Mouse (Mus musculus): ENCODE measurements around the gene Tsfm. TPM values are rescaled to one million over a fixed set of nuclear protein-coding genes. Genes with fewer than 3 reads are reported as not detected.
"Not testable (repeated sequence)": the region's sequence is repeated elsewhere in the genome, so short reads cannot be mapped to it uniquely, and the experiment has no call there.

Gene Tsfm
- polyA plus RNA-seq, 1 experiment from 2014 or later, result 65.7 TPM

DNA sequence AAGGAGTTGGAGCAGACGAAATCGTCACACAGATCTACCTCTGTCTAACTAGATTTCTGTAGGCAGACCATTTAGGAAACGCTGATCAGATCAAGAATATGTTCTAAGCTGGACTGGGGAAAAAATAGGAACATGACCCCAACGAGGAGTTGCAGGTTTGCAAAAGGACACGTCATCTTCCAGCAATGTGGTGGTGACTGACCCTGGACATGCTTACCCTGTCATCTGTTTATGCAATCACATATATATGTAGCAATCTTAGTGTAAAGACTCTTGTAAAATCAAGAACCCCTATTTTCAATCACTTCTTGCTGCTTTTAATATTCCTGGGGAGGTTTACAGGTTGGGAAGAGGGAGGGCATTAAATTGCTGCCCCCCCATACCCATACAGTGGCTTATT is 31.9 kb upstream of the Tsfm start:
- Histone ChIP-seq H3K4me1 (replicated peaks) (peaks cover 73% of the 10 kb centered on the region), H3K36me3 (peaks cover 31% of the 10 kb centered on the region), H3K4me2 (peak overlapping the region; percentile 95), H3K27me3 (peaks cover 53% of the 10 kb centered on the region), H3K4me3 (replicated peaks) (0 out of 2 replicates have a peak overlapping the region, but pooled peaks have one; percentile 80), H3K9ac (no peak overlapping the region), H3K9me3 (replicated peaks) (no peaks in the 10 kb centered on the region), H3K27ac (no peak overlapping the region)
- ATAC-seq (ENCODE audit: low read depth), result no peak
- WGBS (ENCODE audit: insufficient replicate concordance), result 58% methylated on average over 5 of the region's 5 CpGs
- no peak for DNase-seq

DNA sequence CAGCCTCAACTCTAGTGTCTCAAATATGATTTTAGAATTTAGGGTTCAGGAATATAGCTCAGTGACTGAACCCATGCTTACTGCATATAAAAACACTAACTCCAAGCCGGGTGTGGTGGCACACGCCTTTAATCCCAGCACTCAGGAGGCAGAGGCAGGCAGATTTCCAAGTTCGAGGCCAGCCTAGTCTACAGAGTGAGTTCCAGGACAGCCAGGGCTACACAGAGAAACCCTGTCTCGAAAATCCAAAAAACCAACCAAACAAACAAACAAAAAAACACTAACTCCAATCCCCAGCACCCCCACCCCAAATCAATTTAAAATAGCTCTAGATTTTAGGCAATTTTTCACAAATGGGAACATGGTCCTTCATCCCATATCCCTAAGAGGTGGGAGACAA is 31.5 kb upstream of the Tsfm start:
- H3K36me3 ChIP-seq, result peaks cover 27% of the 10 kb centered on the region
- ATAC-seq (ENCODE audit: low read depth); DNase-seq; H3K4me3 ChIP-seq (replicated peaks); H3K9me3 ChIP-seq (replicated peaks); H3K27ac ChIP-seq; H3K4me2 ChIP-seq; H3K9ac ChIP-seq: not testable (repeated sequence)
- peaks cover 57% of the 10 kb centered on the region for H3K27me3 ChIP-seq
- peaks cover 69% of the 10 kb centered on the region for H3K4me1 ChIP-seq (replicated peaks)
- 67% methylated on average over 4 of the region's 4 CpGs for WGBS (ENCODE audit: insufficient replicate concordance)

GRCm38 (mm10) chr10:127061513-127061912 is 30.9 kb upstream of the Tsfm start:
- ATAC-seq (ENCODE audit: low read depth), result no peak
- DNase-seq, result no peak
- no peak overlapping the region for H3K4me3 ChIP-seq (replicated peaks)
- H3K27me3 ChIP-seq, result peaks cover 62% of the 10 kb centered on the region
- H3K9ac ChIP-seq, result no peak overlapping the region
- 64% methylated on average over 2 of the region's 2 CpGs for WGBS (ENCODE audit: insufficient replicate concordance)
- H3K9me3 ChIP-seq (replicated peaks), result no peaks in the 10 kb centered on the region
- H3K36me3 ChIP-seq, result peaks cover 21% of the 10 kb centered on the region
- no peak overlapping the region for H3K27ac ChIP-seq
- no peak overlapping the region for H3K4me2 ChIP-seq
- H3K4me1 ChIP-seq (replicated peaks), result peaks cover 63% of the 10 kb centered on the region

- H3K4me3 ChIP-seq (replicated peaks), result no peak overlapping the region
- peaks cover 66% of the 10 kb centered on the region for H3K27me3 ChIP-seq
- H3K27ac ChIP-seq, result no peak overlapping the region
- H3K9ac ChIP-seq, result no peak overlapping the region
- DNase-seq, result no peak
- H3K9me3 ChIP-seq (replicated peaks), result no peaks in the 10 kb centered on the region
- H3K4me2 ChIP-seq, result no peak overlapping the region
- no peak for ATAC-seq (ENCODE audit: low read depth)
- peaks cover 17% of the 10 kb centered on the region for H3K36me3 ChIP-seq
- H3K4me1 ChIP-seq (replicated peaks), result peaks cover 59% of the 10 kb centered on the region
- WGBS (ENCODE audit: insufficient replicate concordance), result 48% methylated on average over 5 of the region's 5 CpGs
These were observed 30.4 kb upstream of the Tsfm start for GRCm38 (mm10) chr10:127061085-127061484.

GRCm38 (mm10) chr10:127059968-127060916 is 29.6 kb upstream of the Tsfm start, which contains the start of gene March9:
Gene March9, minus strand, starts transcription at chr10:127060184.
- H3K4me3 ChIP-seq (replicated peaks), result peak within 1 kb of the TSS; percentile 67
- H3K27me3 ChIP-seq, result peaks cover 74% of the 10 kb centered on the region
- WGBS (ENCODE audit: insufficient replicate concordance), result 2% methylated on average over 62 of the region's 72 CpGs
- DNase-seq, result peak; percentile 54
- H3K27ac ChIP-seq, result no peak within 1 kb of the TSS
- ATAC-seq (ENCODE audit: low read depth), result peak; percentile 11; the same call in 1 of the 2 replicates
- H3K4me1 ChIP-seq (replicated peaks), result peaks cover 51% of the 10 kb centered on the region
- peaks cover 8% of the 10 kb centered on the region for H3K36me3 ChIP-seq
- peak within 1 kb of the TSS; percentile 89 for H3K4me2 ChIP-seq
- H3K9ac ChIP-seq, result peak within 1 kb of the TSS; percentile 63
- H3K9me3 ChIP-seq (replicated peaks), result no peaks in the 10 kb centered on the region

DNA sequence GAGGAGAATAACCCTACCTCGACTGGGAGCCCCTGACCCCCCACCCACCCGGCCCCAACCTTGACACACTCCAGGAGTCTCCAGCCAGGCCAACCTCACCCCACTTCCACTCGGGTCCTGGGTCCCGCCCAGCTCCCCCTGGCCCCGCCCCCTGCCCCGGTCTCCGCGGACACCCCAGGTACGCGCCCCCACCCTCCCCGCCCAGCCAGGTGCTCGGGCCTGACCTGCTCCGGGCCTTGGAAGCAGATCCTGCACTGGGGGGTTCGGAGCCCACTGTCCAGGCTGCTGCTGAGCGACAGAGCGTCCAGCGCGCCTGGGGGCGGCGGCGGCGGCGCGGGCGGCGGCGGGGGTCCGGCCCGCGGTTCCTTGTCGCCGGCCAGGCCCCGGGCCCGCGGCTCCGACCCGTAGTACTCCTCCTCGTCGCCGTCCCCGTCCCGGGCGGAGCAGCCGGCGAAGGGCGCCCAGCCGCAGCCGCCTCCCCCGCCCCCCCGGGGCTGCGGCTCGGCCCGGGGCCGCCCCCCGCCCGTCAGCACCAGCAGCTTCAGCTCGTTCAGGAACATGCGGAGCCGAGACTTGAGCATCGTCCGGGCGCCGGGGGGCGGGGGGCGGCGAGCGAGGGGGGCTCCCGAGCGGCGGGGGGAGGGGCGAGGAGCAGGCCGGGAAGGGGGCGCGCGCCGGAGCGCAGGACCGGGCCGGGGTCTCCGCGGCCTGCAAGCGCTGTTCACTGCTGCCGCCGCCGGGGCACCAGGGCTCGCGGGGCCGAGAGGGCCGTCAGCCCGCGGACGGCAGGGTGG is 28.7 kb upstream of the Tsfm start:
- WGBS (ENCODE audit: insufficient replicate concordance), result 2% methylated on average over 55 of the region's 92 CpGs
- H3K4me3 ChIP-seq (replicated peaks), result peak overlapping the region; percentile 67
- H3K27me3 ChIP-seq, result peaks cover 83% of the 10 kb centered on the region
- H3K9ac ChIP-seq, result peak overlapping the region; percentile 63
- peaks cover 42% of the 10 kb centered on the region for H3K4me1 ChIP-seq (replicated peaks)
- peak overlapping the region; percentile 89 for H3K4me2 ChIP-seq
- no peaks in the 10 kb centered on the region; the same call in 1 of the 2 replicates for H3K36me3 ChIP-seq
- H3K27ac ChIP-seq, result no peak overlapping the region
- ATAC-seq (ENCODE audit: low read depth), result no peak
- DNase-seq, result no peak
- H3K9me3 ChIP-seq (replicated peaks), result no peaks in the 10 kb centered on the region

- ATAC-seq (ENCODE audit: low read depth) (no peak), DNase-seq (no peak)
- Histone ChIP-seq H3K27ac (no peak overlapping the region), H3K4me2 (peak overlapping the region; percentile 89), H3K36me3 (no peaks in the 10 kb centered on the region), H3K9ac (no peak overlapping the region), H3K4me1 (replicated peaks) (peaks cover 36% of the 10 kb centered on the region), H3K27me3 (peaks cover 90% of the 10 kb centered on the region), H3K9me3 (replicated peaks) (no peaks in the 10 kb centered on the region), H3K4me3 (replicated peaks) (peak overlapping the region; percentile 67)
- WGBS (ENCODE audit: insufficient replicate concordance), result 12% methylated on average over 8 of the region's 8 CpGs
These were observed 28.1 kb upstream of the Tsfm start for GRCm38 (mm10) chr10:127058708-127059107.

- DNase-seq (peak; percentile 64), ATAC-seq (ENCODE audit: low read depth) (no peak)
- Histone ChIP-seq H3K27ac (no peak overlapping the region), H3K9me3 (replicated peaks) (no peaks in the 10 kb centered on the region), H3K4me2 (0 out of 2 replicates have a peak overlapping the region, but pooled peaks have one; percentile 89), H3K27me3 (peaks cover 95% of the 10 kb centered on the region), H3K4me3 (replicated peaks) (0 out of 2 replicates have a peak overlapping the region, but pooled peaks have one; percentile 67), H3K9ac (no peak overlapping the region), H3K4me1 (replicated peaks) (peaks cover 32% of the 10 kb centered on the region), H3K36me3 (no peaks in the 10 kb centered on the region)
- WGBS (ENCODE audit: insufficient replicate concordance), result 2% methylated on average over 9 of the region's 9 CpGs
These were observed 27.5 kb upstream of the Tsfm start for GRCm38 (mm10) chr10:127058161-127058560.

GRCm38 (mm10) chr10:127056490-127056889 is 25.9 kb upstream of the Tsfm start:
- Histone ChIP-seq H3K4me3 (replicated peaks) (no peak overlapping the region), H3K9me3 (replicated peaks) (no peaks in the 10 kb centered on the region), H3K27me3 (peaks cover 99% of the 10 kb centered on the region), H3K36me3 (no peaks in the 10 kb centered on the region), H3K4me1 (replicated peaks) (peaks cover 23% of the 10 kb centered on the region), H3K4me2 (no peak overlapping the region), H3K27ac (no peak overlapping the region), H3K9ac (no peak overlapping the region)
- ATAC-seq (ENCODE audit: low read depth), result no peak
- WGBS (ENCODE audit: insufficient replicate concordance), result 73% methylated on average over 20 of the region's 20 CpGs
- no peak for DNase-seq

DNA sequence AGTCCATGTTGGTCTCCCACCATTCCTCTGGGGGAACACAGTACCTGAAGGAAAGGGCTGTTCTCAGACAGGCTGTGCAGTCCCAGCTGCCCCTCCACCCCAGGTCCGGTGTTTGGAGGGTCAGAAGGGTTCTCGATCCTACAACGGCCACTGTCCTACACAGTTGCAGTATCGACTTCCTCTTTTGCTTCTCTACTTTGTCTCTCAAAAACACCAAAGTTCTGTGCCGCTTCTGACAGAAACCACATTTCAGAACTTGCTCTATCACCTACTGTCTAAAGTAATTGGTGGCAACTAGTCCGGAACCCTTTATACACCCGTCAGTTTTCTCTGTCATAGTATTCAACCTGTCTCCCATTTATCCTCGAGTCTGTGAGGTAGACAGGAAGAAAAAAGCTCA is 24.8 kb upstream of the Tsfm start:
- peaks cover 20% of the 10 kb centered on the region for H3K4me1 ChIP-seq (replicated peaks)
- WGBS (ENCODE audit: insufficient replicate concordance), result 40% methylated on average over 8 of the region's 8 CpGs
- peaks cover 99% of the 10 kb centered on the region for H3K27me3 ChIP-seq
- no peak overlapping the region for H3K9ac ChIP-seq
- DNase-seq (no peak), ATAC-seq (ENCODE audit: low read depth) (no peak)
- H3K36me3 ChIP-seq, result no peaks in the 10 kb centered on the region
- no peak overlapping the region for H3K4me2 ChIP-seq
- no peaks in the 10 kb centered on the region for H3K9me3 ChIP-seq (replicated peaks)
- H3K4me3 ChIP-seq (replicated peaks), result no peak overlapping the region
- no peak overlapping the region for H3K27ac ChIP-seq

DNA sequence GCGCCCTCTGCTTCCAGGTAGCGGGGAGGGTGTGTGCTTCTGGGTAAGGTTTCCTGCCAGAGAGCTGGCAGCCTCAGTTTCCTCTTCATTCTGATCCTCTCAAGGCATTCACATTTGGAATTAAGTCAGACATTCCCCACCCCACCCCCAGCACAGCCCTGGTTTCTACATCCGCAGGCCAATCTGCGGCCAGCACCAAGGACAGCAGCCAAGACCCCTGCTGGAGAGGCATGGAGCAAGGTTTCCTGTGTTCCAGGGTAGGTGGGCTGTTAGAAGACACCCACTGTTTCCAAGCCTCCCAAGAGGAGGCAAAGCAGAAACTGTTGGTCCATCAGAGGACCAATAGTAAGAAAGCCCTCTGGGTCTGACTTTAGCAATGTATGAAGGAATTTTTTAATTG is 24.0 kb upstream of the Tsfm start:
- no peaks in the 10 kb centered on the region for H3K9me3 ChIP-seq (replicated peaks)
- peaks cover 17% of the 10 kb centered on the region for H3K4me1 ChIP-seq (replicated peaks)
- H3K27ac ChIP-seq, result no peak overlapping the region
- no peaks in the 10 kb centered on the region for H3K36me3 ChIP-seq
- 45% methylated on average over 4 of the region's 4 CpGs for WGBS (ENCODE audit: insufficient replicate concordance)
- H3K9ac ChIP-seq, result no peak overlapping the region
- no peak for ATAC-seq (ENCODE audit: low read depth)
- H3K27me3 ChIP-seq, result peaks cover 99% of the 10 kb centered on the region
- no peak overlapping the region for H3K4me3 ChIP-seq (replicated peaks)
- no peak for DNase-seq
- H3K4me2 ChIP-seq, result no peak overlapping the region
